Mouse (Mus musculus) hindbrain, postnatal 0 days (tissue): ENCODE measurements at regions not wholly inside any gene's neighbourhood (a gene's known extent, or its start where the extent isn't known, plus 50 kb on each side); places are given as distances from the start of the nearest gene placed in this dataset.

Experiments
- ATAC-seq: fragments of 200-750 bp; cut with Nextera tagmentation; 2 replicates; pipeline ENCODE4 v1.8.0; 2017; ENCODE audit warnings: mild to moderate bottlenecking, moderate TSS enrichment, moderate library complexity
- DNase-seq: peaks from one replicate; pipeline ENCODE4 v3.0.0-alpha.2; 2015; ENCODE audit warnings: low spot score
- H3K27ac ChIP-seq: fragments of 300-500 bp; sonication (generic); 2 replicates; pipeline ENCODE4 v1.5.1; 2014; ENCODE audit warnings: mild to moderate bottlenecking
- H3K27me3 ChIP-seq: fragments of 300-500 bp; sonication (generic); 2 replicates; pipeline ENCODE4 v1.6.1; 2014; ENCODE audit warnings: low read length, mixed read lengths; ENCODE audit not compliant: insufficient read depth
- H3K36me3 ChIP-seq: fragments of 300-500 bp; sonication (generic); 2 replicates; pipeline ENCODE4 v1.6.1; 2014; ENCODE audit warnings: low read length, mixed read lengths; ENCODE audit not compliant: insufficient read depth
- H3K4me1 ChIP-seq: fragments of 300-500 bp; sonication (generic); 2 replicates; pipeline ENCODE4 v1.6.1; 2014; ENCODE audit warnings: antibody characterized with exemption, low read length, mixed read lengths; ENCODE audit not compliant: insufficient read depth
- H3K4me2 ChIP-seq: fragments of 300-500 bp; sonication (generic); 2 replicates; pipeline ENCODE4 v1.6.1; 2014; ENCODE audit warnings: low read depth, mild to moderate bottlenecking, low read length, moderate library complexity, mixed read lengths
- H3K4me3 ChIP-seq: fragments of 300-500 bp; sonication (generic); 2 replicates; pipeline ENCODE4 v1.5.1; 2014; ENCODE audit warnings: low read length
- H3K9ac ChIP-seq: fragments of 300-500 bp; sonication (generic); replicated peaks from 2 replicates; pipeline ENCODE4 v1.6.1; 2014; ENCODE audit warnings: mild to moderate bottlenecking, low read length, moderate library complexity, mixed read lengths
- H3K9me3 ChIP-seq: fragments of 300-500 bp; sonication (generic); 2 replicates; pipeline ENCODE4 v1.6.1; 2016; ENCODE audit warnings: low read length, mixed read lengths
- CTCF ChIP-seq: IDR thresholded peaks from 2 replicates; pipeline ENCODE4 v1.5.1; 2016; ENCODE audit warnings: antibody characterized with exemption, control low read depth, low read depth
- WGBS: fragments of 180-500 bp; shearing (Covaris S2); extraction: QIAGEN DNeasy Blood & Tissue Kit; methylation state at CpG from one replicate; pipeline ENCODE4 v1.1.7; 2014; 5-methylcytosine and 5-hydroxymethylcytosine counted together

GRCm38 (mm10) chr3:110366151-110366550 lies 115.4 kb upstream of the Prmt6 start:
- DNase-seq (no peak), ATAC-seq (no peak)
- H3K4me3 ChIP-seq: no peak overlapping the region
- H3K4me1 ChIP-seq: no peaks in the 10 kb centered on the region
- H3K9ac ChIP-seq: no peak overlapping the region
- H3K4me2 ChIP-seq: no peak overlapping the region
- H3K9me3 ChIP-seq: no peaks in the 10 kb centered on the region
- TF ChIP-seq CTCF: no peak
- no peak overlapping the region for H3K27ac ChIP-seq
- no peaks in the 10 kb centered on the region for H3K36me3 ChIP-seq
- WGBS: 32% methylated on average over 1 of the region's 1 CpGs
- H3K27me3 ChIP-seq: no peaks in the 10 kb centered on the region

- ATAC-seq: no peak
- H3K9me3 ChIP-seq: no peaks in the 10 kb centered on the region
- no peak overlapping the region for H3K4me2 ChIP-seq
- no peaks in the 10 kb centered on the region for H3K27me3 ChIP-seq
- no peak overlapping the region for H3K27ac ChIP-seq
- peak; percentile 45 for TF ChIP-seq CTCF
- DNase-seq: no peak
- H3K4me3 ChIP-seq: no peak overlapping the region
- H3K9ac ChIP-seq: no peak overlapping the region
- H3K4me1 ChIP-seq: no peaks in the 10 kb centered on the region
- H3K36me3 ChIP-seq: no peaks in the 10 kb centered on the region
- 93% methylated on average over 2 of the region's 2 CpGs for WGBS
Measured at GRCm38 (mm10) chr3:110361900-110362299, 111.1 kb upstream of the Prmt6 start.

- Histone ChIP-seq H3K27ac (no peak overlapping the region), H3K36me3 (no peaks in the 10 kb centered on the region), H3K27me3 (no peaks in the 10 kb centered on the region), H3K4me1 (no peaks in the 10 kb centered on the region), H3K4me3 (no peak overlapping the region), H3K4me2 (no peak overlapping the region), H3K9ac (no peak overlapping the region), H3K9me3 (no peaks in the 10 kb centered on the region)
- WGBS: 79% methylated on average over 8 of the region's 8 CpGs
- TF ChIP-seq CTCF: no peak
- DNase-seq (no peak), ATAC-seq (no peak)
Measured at GRCm38 (mm10) chr3:110356822-110357594, 106.2 kb upstream of the Prmt6 start.

GRCm38 (mm10) chr3:110353654-110354053 lies 102.9 kb upstream of the Prmt6 start:
- H3K4me3 ChIP-seq: no peak overlapping the region
- TF ChIP-seq CTCF: no peak
- H3K27me3 ChIP-seq: no peaks in the 10 kb centered on the region
- ATAC-seq (no peak), DNase-seq (no peak)
- WGBS: 76% methylated on average over 1 of the region's 1 CpGs
- H3K27ac ChIP-seq: no peak overlapping the region
- no peak overlapping the region for H3K9ac ChIP-seq
- H3K36me3 ChIP-seq: no peaks in the 10 kb centered on the region
- no peaks in the 10 kb centered on the region for H3K9me3 ChIP-seq
- H3K4me2 ChIP-seq: no peak overlapping the region
- no peaks in the 10 kb centered on the region for H3K4me1 ChIP-seq

GRCm38 (mm10) chr3:110350075-110350474 lies 99.3 kb upstream of the Prmt6 start:
- Histone ChIP-seq H3K4me1 (no peaks in the 10 kb centered on the region), H3K36me3 (no peaks in the 10 kb centered on the region), H3K27me3 (no peaks in the 10 kb centered on the region), H3K27ac (no peak overlapping the region), H3K4me2 (no peak overlapping the region), H3K4me3 (no peak overlapping the region), H3K9ac (no peak overlapping the region), H3K9me3 (no peaks in the 10 kb centered on the region)
- no peak for DNase-seq
- WGBS: 64% methylated on average over 5 of the region's 5 CpGs
- TF ChIP-seq CTCF: no peak
- no peak for ATAC-seq

GRCm38 (mm10) chr3:110349446-110349845 lies 98.6 kb upstream of the Prmt6 start:
- ATAC-seq (no peak), DNase-seq (no peak)
- H3K9me3 ChIP-seq: no peaks in the 10 kb centered on the region

GRCm38 (mm10) chr3:110344846-110345245 lies 94.0 kb upstream of the Prmt6 start:
- H3K27me3 ChIP-seq: no peaks in the 10 kb centered on the region
- WGBS: 69% methylated on average over 4 of the region's 4 CpGs
- no peak overlapping the region for H3K4me2 ChIP-seq
- H3K4me1 ChIP-seq: no peaks in the 10 kb centered on the region
- TF ChIP-seq CTCF: no peak
- peak; percentile 57 for DNase-seq
- no peak overlapping the region for H3K4me3 ChIP-seq
- no peak; the same call in 1 of the 2 replicates for ATAC-seq
- no peak overlapping the region for H3K27ac ChIP-seq
- no peak overlapping the region for H3K9ac ChIP-seq
- H3K36me3 ChIP-seq: no peaks in the 10 kb centered on the region
- H3K9me3 ChIP-seq: no peaks in the 10 kb centered on the region

More at GRCm38 (mm10) chr3:110349446-110349845, 98.6 kb upstream of the Prmt6 start:
- Histone ChIP-seq H3K4me2 (no peak overlapping the region), H3K9ac (no peak overlapping the region), H3K27me3 (no peaks in the 10 kb centered on the region), H3K4me1 (no peaks in the 10 kb centered on the region), H3K27ac (no peak overlapping the region), H3K4me3 (no peak overlapping the region), H3K36me3 (no peaks in the 10 kb centered on the region)
- TF ChIP-seq CTCF: no peak
- 89% methylated on average over 4 of the region's 4 CpGs for WGBS
